In the genomic region with DNA sequence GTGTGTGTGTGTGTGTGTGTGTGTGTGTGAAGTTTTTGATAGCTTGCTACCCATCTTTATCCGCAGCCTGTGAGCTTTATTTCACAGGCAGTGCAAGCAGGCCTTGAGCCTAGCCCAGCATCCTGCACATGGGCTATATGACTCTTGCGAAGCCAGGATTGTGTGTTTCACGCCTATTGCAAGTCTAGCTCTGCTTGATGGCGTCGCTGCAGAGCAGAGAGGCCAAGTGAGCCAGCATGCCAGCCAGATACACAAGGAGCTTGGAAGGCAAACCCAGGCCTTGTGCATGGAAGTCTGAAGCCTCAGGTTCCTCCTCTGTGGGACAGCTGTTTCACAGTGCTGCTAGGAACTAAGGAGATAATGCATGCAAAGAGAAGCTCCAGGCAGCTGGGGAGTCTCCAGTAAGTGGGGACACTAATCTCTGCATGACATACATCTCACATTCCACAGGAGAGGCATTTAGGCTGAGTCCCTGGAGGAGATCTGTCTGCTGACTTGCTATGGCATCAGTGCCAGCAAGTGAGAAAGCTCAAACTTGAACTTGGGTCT, we compare ENCODE assay signal across 14 mouse cellular contexts.
A peak's percentile ranks its signal among the peaks of the same experiment; 100 is the strongest.
DNase-seq lines count a peak whose midpoint lies in the region; ATAC-seq and TF ChIP-seq lines count a peak whose summit lies in the region.
"Had no signal": no experiment of that assay in that cellular context is flagged by ENCODE, and none has a peak within 500 bp of the region (broad histone marks: within the 10 kb centered on the region; RNA-seq: fewer than 3 reads in every experiment).

No protein-coding gene starts in this region.

- peak overlapping the region; percentile 23; the same call in 1 of the 2 replicates for H3K27ac ChIP-seq in heart, adult 2 months
- H3K27ac ChIP-seq in embryonic fibroblast, embryonic 13.5 days (ENCODE audit: insufficient read depth, low read length): 0 out of 2 replicates have a peak overlapping the region, but pooled peaks have one; percentile 22
- H3K27ac ChIP-seq: liver, embryonic 15.5 days had no signal

- DNase-seq in heart, adult 2 months: no peak
- DNase-seq in heart, adult 9 months (ENCODE audit: low spot score in 2 of 2): no peak
- DNase-seq in brain, adult 2 months (ENCODE audit: low read depth, low spot score): peak; percentile 26
- DNase-seq in mesoderm, embryonic 11.5 days (ENCODE audit: low read depth, low spot score): peak; percentile 44
- DNase-seq in cerebellum, postnatal 4 days (ENCODE audit: low spot score in 2 of 2): no peak
- no peak for DNase-seq in cerebellum, postnatal 36 days
- DNase-seq: adrenal gland, postnatal 25 days; cerebellum, adult 8-10 months; kidney, adult 11 months had no signal

- H3K9ac ChIP-seq in heart, adult 2 months (ENCODE audit: low read depth, low read length): no peak overlapping the region
- H3K9ac ChIP-seq: liver, embryonic 15.5 days had no signal

- 75% methylated on average over 5 of the region's 5 CpGs for WGBS in heart, adult 2 months

- no peak for TF ChIP-seq CTCF in heart, adult 2 months (IDR thresholded peaks at IDR 0.05)
- TF ChIP-seq CTCF in embryonic fibroblast, embryonic 13.5 days (IDR thresholded peaks at IDR 0.05; ENCODE audit: borderline replicate concordance, insufficient read depth, low read length): no peak

- no peaks in the 10 kb centered on the region for H3K27me3 ChIP-seq in heart, adult 2 months (ENCODE audit: control insufficient read depth, insufficient read depth, low read length)
- H3K27me3 ChIP-seq: CH12.LX; liver, embryonic 15.5 days had no signal

- intact Hi-C loops in heart, adult 2 months (cut with DNase I): loop anchor here (10.0 kb wide), 1 partner anchor 292 kb away; no protein-coding TSS in a partner anchor

- H3K4me1 ChIP-seq in heart, adult 2 months (ENCODE audit: control insufficient read depth, insufficient read depth, low read length): peaks cover 15% of the 10 kb centered on the region
- no peaks in the 10 kb centered on the region for H3K4me1 ChIP-seq in embryonic fibroblast, embryonic 13.5 days (ENCODE audit: control insufficient read depth, insufficient read depth, low read length)
- H3K4me1 ChIP-seq: liver, embryonic 15.5 days had no signal

- H3K36me3 ChIP-seq in heart, adult 2 months (ENCODE audit: control insufficient read depth, insufficient read depth, low read length): peaks cover 15% of the 10 kb centered on the region
- H3K36me3 ChIP-seq: liver, embryonic 15.5 days had no signal

- no peak overlapping the region for H3K4me3 ChIP-seq in heart, adult 2 months
- no peak overlapping the region for H3K4me3 ChIP-seq in embryonic fibroblast, embryonic 13.5 days (ENCODE audit: insufficient read depth, low read length)
- H3K4me3 ChIP-seq: erythroblast, embryonic 14.5 days; liver, embryonic 15.5 days had no signal

- no peaks in the 10 kb centered on the region for H3K79me2 ChIP-seq in heart, adult 2 months (replicated peaks; ENCODE audit: control insufficient read depth, insufficient read depth, low read length)

- TF ChIP-seq POLR2A in heart, adult 2 months (IDR thresholded peaks at IDR 0.05; ENCODE audit: insufficient read depth, low read depth, low read length): no peak
- TF ChIP-seq POLR2A in embryonic fibroblast, embryonic 13.5 days (IDR thresholded peaks at IDR 0.05; ENCODE audit: low read depth, low read length): no peak

- no peak for ATAC-seq in erythroid progenitor cell, adult 5-6 weeks (replicated peaks; ENCODE audit: low FRiP score, poor library complexity, severe bottlenecking)

- TF ChIP-seq EP300 in heart, adult 2 months (IDR thresholded peaks at IDR 0.05; ENCODE audit: insufficient read depth, low read depth, low read length): no peak

Comparison
In these comparisons a context has a peak if more than half of its experiments do, and no peak if none do; other contexts are left out.
1. DNase-seq: peak in brain, adult 2 months (single experiment) and mesoderm, embryonic 11.5 days (single experiment); none in heart, adult 2 months (0 of 2), heart, adult 9 months (0 of 2), cerebellum, postnatal 4 days (0 of 2) and cerebellum, postnatal 36 days (0 of 2).